Mouse (Mus musculus) thymus, adult 2 months (tissue): Measurements from ENCODE around the gene Poldip3.

Experiments
- CTCF ChIP-seq: fragments of 200-500 bp; IDR thresholded peaks from 2 replicates; pipeline ENCODE4 v1.5.1; 2012; ENCODE audit warnings: mild to moderate bottlenecking, control low read depth, low read length, moderate library complexity, borderline replicate concordance; ENCODE audit not compliant: control insufficient read depth, poor library complexity, insufficient read depth; ENCODE audit errors: extremely low read depth
- POLR2A ChIP-seq: fragments of 200-500 bp; IDR thresholded peaks from 2 replicates; pipeline ENCODE4 v1.6.1; 2012; ENCODE audit warnings: mild to moderate bottlenecking, low read length, control low read depth, moderate library complexity; ENCODE audit not compliant: control insufficient read depth, poor library complexity, insufficient read depth; ENCODE audit errors: extremely low read depth

DNA sequence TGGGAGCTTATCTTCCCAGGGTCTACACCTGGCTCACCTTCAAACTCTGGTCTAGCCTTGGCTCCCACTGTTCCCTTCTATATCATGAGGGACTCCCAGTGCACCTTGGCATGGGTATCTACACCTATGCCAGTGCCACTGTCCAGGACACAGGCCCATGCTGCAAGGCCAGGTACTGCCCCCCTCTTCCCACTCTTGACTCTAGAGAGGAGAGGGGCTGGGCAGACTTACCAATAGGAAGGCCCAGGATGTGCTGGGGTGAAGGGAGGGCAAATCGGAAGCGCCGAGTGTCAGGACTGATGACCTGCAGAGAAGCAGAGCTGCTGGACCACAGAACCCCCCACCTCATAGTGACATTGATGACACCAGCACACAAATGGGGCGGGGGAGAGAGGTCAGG lies 12.8 kb upstream of the Poldip3 start:
- no peak for TF ChIP-seq CTCF
- TF ChIP-seq POLR2A, result no peak
